Mouse (Mus musculus): ENCODE results near the gene Nsun2.

- TF ChIP-seq CTCF (IDR thresholded peaks at IDR 0.05; ENCODE audit: extremely low read depth, insufficient read depth, low read length) (no peak), POLR2A (IDR thresholded peaks at IDR 0.05; ENCODE audit: extremely low read depth, insufficient read depth, low read length) (no peak)
Observed at GRCm38 (mm10) chr13:69612175-69612544, 78.6 kb downstream of the Nsun2 start.

All from cortical plate, adult 2 months (tissue).